Mouse (Mus musculus) midbrain, embryonic 16.5 days (tissue): ENCODE measurements at regions not wholly inside any gene's neighbourhood (a gene's known extent, or its start where the extent isn't known, plus 50 kb on each side); places are given as distances from the start of the nearest gene placed in this dataset.

Experiments
- ATAC-seq: fragments of 200-750 bp; cut with Nextera tagmentation; 2 replicates; pipeline ENCODE4 v1.8.0; 2017; ENCODE audit warnings: moderate TSS enrichment
- H3K27ac ChIP-seq: fragments of 300-500 bp; sonication (generic); 2 replicates; pipeline ENCODE4 v1.5.1; 2014; ENCODE audit warnings: mild to moderate bottlenecking, low read length, mixed read lengths
- H3K27me3 ChIP-seq: fragments of 300-500 bp; sonication (generic); 2 replicates; pipeline ENCODE4 v1.6.1; 2014; ENCODE audit warnings: low read depth, low read length, mixed read lengths; ENCODE audit not compliant: control insufficient read depth, insufficient read depth
- H3K36me3 ChIP-seq: fragments of 300-500 bp; sonication (generic); 2 replicates; pipeline ENCODE4 v1.6.1; 2014; ENCODE audit warnings: mild to moderate bottlenecking, low read length, moderate library complexity, mixed read lengths; ENCODE audit not compliant: control insufficient read depth, insufficient read depth
- H3K4me1 ChIP-seq: fragments of 300-500 bp; sonication (generic); 2 replicates; pipeline ENCODE4 v1.6.1; 2014; ENCODE audit warnings: mild to moderate bottlenecking, low read length, mixed read lengths; ENCODE audit not compliant: control insufficient read depth, insufficient read depth
- H3K4me2 ChIP-seq: fragments of 300-500 bp; sonication (generic); 2 replicates; pipeline ENCODE4 v1.6.1; 2014; ENCODE audit warnings: mild to moderate bottlenecking, low read length, mixed read lengths
- H3K4me3 ChIP-seq: fragments of 300-500 bp; sonication (generic); 2 replicates; pipeline ENCODE4 v1.5.1; 2014; ENCODE audit warnings: low read depth, mild to moderate bottlenecking, low read length, moderate library complexity, mixed read lengths
- H3K9ac ChIP-seq: fragments of 300-500 bp; sonication (generic); 2 replicates; pipeline ENCODE4 v1.6.1; 2014; ENCODE audit warnings: low read depth, low read length, mixed read lengths
- H3K9me3 ChIP-seq: fragments of 300-500 bp; sonication (generic); replicated peaks from 2 replicates; pipeline ENCODE4 v1.6.1; 2014; ENCODE audit warnings: mild to moderate bottlenecking, low read length, mixed read lengths; ENCODE audit not compliant: control insufficient read depth, poor library complexity, severe bottlenecking
- WGBS: fragments of 180-500 bp; shearing (Covaris S2); extraction: QIAGEN DNeasy Blood & Tissue Kit; methylation state at CpG from one replicate; pipeline ENCODE4 v1.1.7; 2014; 5-methylcytosine and 5-hydroxymethylcytosine counted together

DNA sequence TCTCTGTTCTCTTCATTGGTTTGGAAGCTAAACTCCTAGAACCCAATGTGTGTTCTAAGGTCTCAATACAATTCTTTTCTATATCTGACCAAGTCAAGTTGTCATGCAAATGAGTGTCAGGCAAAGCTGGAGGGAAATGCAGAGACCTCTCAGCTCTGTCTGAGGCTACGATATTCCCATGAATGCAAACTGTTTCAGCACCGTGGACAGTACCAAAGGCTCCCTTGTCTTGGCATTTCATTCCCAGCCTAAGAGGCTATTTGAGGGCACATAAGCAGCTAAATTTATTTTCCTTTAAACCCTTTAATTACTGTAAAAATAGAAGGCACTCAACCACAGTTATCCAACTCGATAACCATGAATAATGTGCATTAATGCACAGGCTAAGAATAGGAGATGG is 1633.5 kb upstream of the Gm6569 start:
- Histone ChIP-seq H3K4me2 (no peak overlapping the region), H3K9ac (no peak overlapping the region), H3K4me3 (no peak overlapping the region), H3K27me3 (no peaks in the 10 kb centered on the region), H3K4me1 (peaks cover 10% of the 10 kb centered on the region; the same call in 1 of the 2 replicates), H3K27ac (no peak overlapping the region), H3K36me3 (no peaks in the 10 kb centered on the region), H3K9me3 (no peaks in the 10 kb centered on the region)
- WGBS = 27% methylated on average over 3 of the region's 3 CpGs
- no peak for ATAC-seq

DNA sequence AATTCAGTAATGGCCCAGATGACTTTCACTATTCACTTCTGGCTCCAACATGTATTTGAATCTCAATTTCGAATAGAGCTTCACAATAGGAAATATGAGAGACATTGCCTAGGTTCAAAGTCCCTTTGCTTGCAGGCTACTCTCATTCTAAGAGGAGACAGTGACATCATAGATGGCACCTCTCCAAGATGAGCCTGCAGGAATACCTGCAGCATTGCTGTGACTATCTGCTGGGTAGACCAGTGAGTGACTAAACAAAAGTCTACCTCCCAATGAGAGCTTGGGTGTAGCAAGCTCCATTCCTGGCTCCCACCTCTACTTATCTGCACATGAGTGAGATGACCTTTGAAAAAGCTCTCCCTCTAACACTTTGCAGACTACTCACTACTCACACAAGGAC is 1632.6 kb upstream of the Gm6569 start:
- Histone ChIP-seq H3K9ac (no peak overlapping the region), H3K27ac (no peak overlapping the region), H3K4me2 (no peak overlapping the region), H3K36me3 (no peaks in the 10 kb centered on the region), H3K9me3 (no peaks in the 10 kb centered on the region), H3K4me3 (no peak overlapping the region), H3K4me1 (peaks cover 13% of the 10 kb centered on the region; the same call in 1 of the 2 replicates), H3K27me3 (no peaks in the 10 kb centered on the region)
- no peak for ATAC-seq
- WGBS = 59% methylated on average over 1 of the region's 1 CpGs

DNA sequence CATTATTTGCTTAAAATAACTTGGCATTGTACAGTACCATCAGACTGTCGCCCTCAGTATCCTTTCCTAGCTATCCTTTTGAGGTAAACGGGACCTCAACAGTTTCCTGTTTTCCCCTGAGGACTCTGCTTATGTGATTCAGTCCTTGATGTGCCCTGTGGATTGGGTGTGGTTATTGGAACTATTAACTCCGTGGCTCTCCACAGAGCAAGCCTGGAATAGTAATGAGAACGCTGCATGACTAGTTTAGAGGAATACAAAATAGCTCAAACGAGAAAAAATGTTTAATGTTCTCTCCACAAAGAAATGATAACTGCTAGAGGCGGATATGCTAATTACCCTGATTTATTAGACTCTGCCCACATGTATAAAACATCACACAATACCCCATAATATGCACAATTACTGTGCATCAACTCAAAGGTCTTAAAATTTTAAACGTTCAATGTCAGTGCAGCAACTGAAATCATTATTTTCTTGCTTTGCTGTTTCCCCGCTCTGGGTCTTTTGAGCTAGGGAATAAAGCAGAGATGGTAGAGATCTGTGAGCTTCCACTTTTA is 1629.0 kb upstream of the Gm6569 start:
- no peaks in the 10 kb centered on the region for H3K9me3 ChIP-seq
- H3K4me1 ChIP-seq = peaks cover 13% of the 10 kb centered on the region; the same call in 1 of the 2 replicates
- WGBS = 44% methylated on average over 8 of the region's 8 CpGs
- no peak overlapping the region for H3K9ac ChIP-seq
- H3K27me3 ChIP-seq = no peaks in the 10 kb centered on the region
- peak; percentile 62 for ATAC-seq
- H3K4me3 ChIP-seq = no peak overlapping the region
- H3K27ac ChIP-seq = peak overlapping the region; percentile 68
- no peak overlapping the region for H3K4me2 ChIP-seq
- no peaks in the 10 kb centered on the region for H3K36me3 ChIP-seq

DNA sequence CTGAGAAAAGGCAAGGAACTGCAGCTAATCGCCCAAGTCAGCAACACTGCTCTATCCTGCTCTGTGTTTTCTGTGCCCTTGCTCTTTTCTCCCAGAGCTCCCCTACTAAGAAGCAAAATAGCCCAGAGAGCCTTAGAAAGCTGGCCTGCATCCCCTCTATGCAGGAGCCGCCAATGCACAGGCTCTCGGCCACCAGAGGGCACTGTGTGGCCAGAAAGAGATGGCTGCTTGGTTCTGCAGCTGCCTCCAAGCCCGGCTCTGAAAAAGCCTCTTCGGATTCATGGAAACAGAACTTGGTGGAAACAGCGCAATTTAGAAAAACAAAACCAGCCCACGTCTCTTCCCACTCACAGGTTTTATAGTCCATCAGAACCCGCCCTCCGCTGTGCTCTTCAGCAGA is 1628.4 kb upstream of the Gm6569 start:
- WGBS = 14% methylated on average over 9 of the region's 9 CpGs
- H3K27me3 ChIP-seq = no peaks in the 10 kb centered on the region
- no peaks in the 10 kb centered on the region for H3K9me3 ChIP-seq
- peak overlapping the region; percentile 68 for H3K27ac ChIP-seq
- H3K9ac ChIP-seq = no peak overlapping the region
- H3K4me2 ChIP-seq = no peak overlapping the region
- no peak overlapping the region for H3K4me3 ChIP-seq
- peak; percentile 93 for ATAC-seq
- peaks cover 13% of the 10 kb centered on the region; the same call in 1 of the 2 replicates for H3K4me1 ChIP-seq
- no peaks in the 10 kb centered on the region for H3K36me3 ChIP-seq

DNA sequence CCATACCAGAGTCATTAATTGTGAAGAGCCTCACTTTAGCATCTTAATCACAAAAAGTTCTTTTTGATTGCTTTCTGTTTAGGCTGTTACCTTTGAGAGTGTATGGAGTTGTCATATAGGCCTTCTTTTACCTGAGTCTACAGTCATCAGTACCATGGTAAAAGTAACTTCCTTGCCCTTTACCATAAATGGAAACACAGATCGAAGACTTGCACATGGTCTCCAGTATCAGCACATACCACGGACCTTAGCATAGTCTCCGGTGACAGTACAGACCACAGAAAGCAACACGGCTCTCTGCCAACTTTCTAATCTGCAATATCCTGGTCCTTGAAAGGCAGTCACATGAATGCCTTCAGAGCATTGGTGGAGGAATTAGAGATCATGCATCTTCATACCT is 1626.8 kb upstream of the Gm6569 start:
- no peak for ATAC-seq
- Histone ChIP-seq H3K9me3 (no peaks in the 10 kb centered on the region), H3K4me2 (no peak overlapping the region), H3K27ac (no peak overlapping the region), H3K36me3 (no peaks in the 10 kb centered on the region), H3K4me3 (no peak overlapping the region), H3K27me3 (no peaks in the 10 kb centered on the region), H3K9ac (no peak overlapping the region), H3K4me1 (peaks cover 13% of the 10 kb centered on the region; the same call in 1 of the 2 replicates)
- 92% methylated on average over 4 of the region's 4 CpGs for WGBS

DNA sequence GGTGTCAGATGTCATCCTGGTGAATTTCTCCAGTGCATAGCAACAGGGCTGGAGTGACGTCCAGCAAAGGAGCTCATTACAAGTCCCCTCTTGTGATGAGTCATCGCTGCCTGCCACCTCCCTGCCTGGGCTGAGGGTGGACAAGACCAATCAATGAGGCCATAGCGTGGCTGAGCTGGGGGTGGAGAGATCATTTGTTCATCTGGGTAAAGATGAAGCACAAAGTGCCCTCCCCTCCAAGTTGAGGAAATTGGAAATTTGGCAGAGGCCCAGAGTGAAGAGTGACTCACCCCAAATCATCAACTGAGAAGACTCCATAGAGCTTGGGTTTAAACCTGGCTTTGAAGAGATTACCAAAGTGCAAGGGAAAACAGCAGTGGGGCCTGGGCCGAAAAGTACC is 1626.3 kb upstream of the Gm6569 start:
- H3K4me3 ChIP-seq = no peak overlapping the region
- H3K9me3 ChIP-seq = no peaks in the 10 kb centered on the region
- H3K4me2 ChIP-seq = no peak overlapping the region
- H3K4me1 ChIP-seq = peaks cover 13% of the 10 kb centered on the region; the same call in 1 of the 2 replicates
- H3K9ac ChIP-seq = no peak overlapping the region
- ATAC-seq = no peak
- H3K36me3 ChIP-seq = no peaks in the 10 kb centered on the region
- H3K27me3 ChIP-seq = no peaks in the 10 kb centered on the region
- 63% methylated on average over 4 of the region's 4 CpGs for WGBS
- H3K27ac ChIP-seq = no peak overlapping the region

DNA sequence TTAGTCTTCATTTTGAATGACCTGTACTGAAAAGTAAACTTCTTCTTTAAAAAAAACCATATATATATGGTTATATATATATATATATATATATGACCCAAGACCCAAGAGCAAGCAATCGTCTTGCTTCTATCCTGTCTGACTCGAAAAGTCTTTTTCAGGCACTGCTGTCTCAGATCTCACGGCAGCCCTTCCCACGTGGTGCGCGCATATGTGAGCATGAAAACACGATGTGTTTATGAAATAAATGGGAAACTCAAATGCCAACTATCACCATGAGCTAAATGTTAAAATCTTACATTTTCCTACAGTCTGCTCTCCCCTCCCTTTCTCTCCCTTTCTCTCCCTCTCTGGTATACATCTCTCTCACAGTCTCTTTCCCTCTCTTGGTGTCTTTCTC is 1625.4 kb upstream of the Gm6569 start:
- H3K36me3 ChIP-seq = no peaks in the 10 kb centered on the region
- H3K27me3 ChIP-seq = no peaks in the 10 kb centered on the region
- H3K4me1 ChIP-seq = peaks cover 13% of the 10 kb centered on the region; the same call in 1 of the 2 replicates
- no peaks in the 10 kb centered on the region for H3K9me3 ChIP-seq
- H3K9ac ChIP-seq = no peak overlapping the region
- no peak overlapping the region for H3K4me3 ChIP-seq
- WGBS = 91% methylated on average over 7 of the region's 7 CpGs
- no peak overlapping the region for H3K27ac ChIP-seq
- no peak overlapping the region for H3K4me2 ChIP-seq
- no peak for ATAC-seq

DNA sequence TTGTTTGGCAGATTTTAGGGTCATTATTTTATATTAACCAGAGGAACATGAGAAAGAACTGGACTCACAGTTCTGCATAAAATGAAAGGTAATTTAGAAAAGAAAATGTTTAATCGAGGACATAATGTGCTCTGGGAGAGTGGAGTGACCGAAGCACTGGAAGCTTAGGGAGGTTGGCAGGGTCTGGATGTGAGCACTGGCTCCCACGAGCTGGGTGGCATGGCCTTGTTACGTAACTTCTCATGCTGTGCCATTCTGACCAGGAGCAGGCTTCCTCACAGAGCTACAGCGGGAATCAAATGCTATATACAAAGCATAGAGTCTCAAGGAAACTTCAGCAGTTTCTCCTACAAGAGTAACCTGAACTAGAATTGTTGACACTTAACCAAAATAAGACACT is 1616.6 kb upstream of the Gm6569 start:
- Histone ChIP-seq H3K27me3 (no peaks in the 10 kb centered on the region), H3K4me3 (no peak overlapping the region), H3K9me3 (no peaks in the 10 kb centered on the region), H3K9ac (no peak overlapping the region), H3K27ac (no peak overlapping the region), H3K4me2 (no peak overlapping the region), H3K36me3 (no peaks in the 10 kb centered on the region), H3K4me1 (no peaks in the 10 kb centered on the region)
- ATAC-seq = no peak
- 72% methylated on average over 5 of the region's 5 CpGs for WGBS

DNA sequence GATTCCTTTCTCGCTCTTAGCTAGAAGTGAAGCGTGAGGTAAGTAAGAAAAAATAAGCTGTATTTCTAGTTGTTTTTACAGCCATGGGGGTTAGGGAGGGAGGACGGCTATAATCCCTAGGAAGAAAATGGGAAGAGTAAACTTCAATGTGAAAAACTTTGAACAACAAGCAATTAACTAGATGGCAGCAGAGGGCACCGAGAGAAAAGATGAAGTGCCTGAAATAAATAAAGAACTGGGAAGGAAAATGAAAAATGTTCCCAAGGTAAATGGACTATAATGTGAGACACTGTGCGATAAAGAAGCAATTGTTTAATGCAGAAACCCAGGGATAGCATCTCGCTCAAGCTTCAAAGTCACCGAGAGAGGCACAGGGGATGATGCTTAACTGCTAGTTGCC is 1614.4 kb upstream of the Gm6569 start:
- Histone ChIP-seq H3K27ac (no peak overlapping the region), H3K9ac (no peak overlapping the region), H3K4me1 (no peaks in the 10 kb centered on the region), H3K9me3 (no peaks in the 10 kb centered on the region), H3K36me3 (no peaks in the 10 kb centered on the region), H3K4me3 (no peak overlapping the region), H3K27me3 (no peaks in the 10 kb centered on the region), H3K4me2 (no peak overlapping the region)
- ATAC-seq = no peak
- WGBS = 81% methylated on average over 7 of the region's 7 CpGs
